Mouse (Mus musculus): ENCODE data around the gene Gm8050. TPM values are rescaled to one million over a fixed set of nuclear protein-coding genes. Genes with fewer than 3 reads are reported as not detected.
A peak's percentile ranks its signal among the peaks of the same experiment; 100 is the strongest.
"Not testable (repeated sequence)": the region's sequence is repeated elsewhere in the genome, so short reads cannot be mapped to it uniquely, and the experiment has no call there.

Gm8050 gene
- polyA plus RNA-seq (2015; fragmentation: Nextera tagmentation; extraction: Ambion mirVana) = not detected in 2 replicates

DNA sequence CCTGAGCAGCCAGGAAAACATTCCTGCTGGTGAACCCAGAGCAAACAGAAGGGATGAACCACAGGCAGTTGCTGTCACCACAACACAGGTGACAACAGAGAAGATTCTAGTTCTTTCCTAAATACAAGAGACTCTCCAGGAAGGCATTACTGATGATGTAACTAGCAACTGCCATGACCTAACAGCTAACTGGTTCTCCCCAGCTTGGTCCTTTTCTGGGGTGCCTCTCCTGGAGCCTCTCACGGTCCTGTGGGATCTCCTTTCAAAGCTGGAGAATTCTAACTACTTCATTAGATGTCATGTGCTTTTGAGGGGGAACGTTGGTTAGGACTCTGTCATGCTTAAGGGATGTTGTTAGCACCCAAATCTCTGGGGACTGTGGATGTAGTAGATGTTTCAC, at the start of gene Gm8050:
Gm8050 (minus strand) TSS at position 101 of the 400 bp plus-strand sequence.
- H3K4me3 ChIP-seq (ENCODE audit: low read depth, low read length); H3K27ac ChIP-seq (ENCODE audit: low read depth); ATAC-seq; H3K27me3 ChIP-seq (ENCODE audit: insufficient read depth, low read length); H3K36me3 ChIP-seq (replicated peaks; ENCODE audit: insufficient read depth, low read length); H3K9me3 ChIP-seq (ENCODE audit: low read length); H3K4me1 ChIP-seq (ENCODE audit: insufficient read depth); DNase-seq; H3K4me2 ChIP-seq (ENCODE audit: low read depth, low read length); H3K9ac ChIP-seq (replicated peaks): not testable (repeated sequence)
- 25% methylated on average over 1 of the region's 2 CpGs for WGBS (ENCODE audit: insufficient replicate concordance)

DNA sequence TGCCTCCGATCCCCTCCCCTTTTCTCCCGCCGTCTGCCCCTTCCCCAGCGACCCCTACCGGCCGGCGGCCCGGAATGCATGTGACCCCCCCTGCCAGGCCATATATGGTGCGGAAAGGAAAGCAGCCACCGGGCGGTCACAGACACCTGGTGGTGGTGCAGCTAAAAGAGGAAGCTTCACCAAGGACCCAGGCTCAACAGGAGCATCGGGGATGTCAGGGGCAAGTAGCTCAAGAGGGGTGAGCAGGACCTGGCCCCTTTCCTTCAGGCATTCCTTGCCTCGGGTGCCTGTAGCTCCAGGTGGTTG, 37.1 kb upstream of the Gm8050 start:
- TF ChIP-seq CTCF (IDR thresholded peaks at IDR 0.05; ENCODE audit: low read depth) = peak; percentile 7; the same call in 1 of the 2 replicates
- 4% methylated on average over 4 of the region's 13 CpGs for WGBS (ENCODE audit: insufficient replicate concordance)
- not testable (repeated sequence) for ATAC-seq; H3K9me3 ChIP-seq (ENCODE audit: low read length); H3K4me3 ChIP-seq (ENCODE audit: low read depth, low read length); H3K36me3 ChIP-seq (replicated peaks; ENCODE audit: insufficient read depth, low read length); H3K4me2 ChIP-seq (ENCODE audit: low read depth, low read length); DNase-seq; H3K9ac ChIP-seq (replicated peaks); H3K4me1 ChIP-seq (ENCODE audit: insufficient read depth); H3K27ac ChIP-seq (ENCODE audit: low read depth); H3K27me3 ChIP-seq (ENCODE audit: insufficient read depth, low read length)

DNA sequence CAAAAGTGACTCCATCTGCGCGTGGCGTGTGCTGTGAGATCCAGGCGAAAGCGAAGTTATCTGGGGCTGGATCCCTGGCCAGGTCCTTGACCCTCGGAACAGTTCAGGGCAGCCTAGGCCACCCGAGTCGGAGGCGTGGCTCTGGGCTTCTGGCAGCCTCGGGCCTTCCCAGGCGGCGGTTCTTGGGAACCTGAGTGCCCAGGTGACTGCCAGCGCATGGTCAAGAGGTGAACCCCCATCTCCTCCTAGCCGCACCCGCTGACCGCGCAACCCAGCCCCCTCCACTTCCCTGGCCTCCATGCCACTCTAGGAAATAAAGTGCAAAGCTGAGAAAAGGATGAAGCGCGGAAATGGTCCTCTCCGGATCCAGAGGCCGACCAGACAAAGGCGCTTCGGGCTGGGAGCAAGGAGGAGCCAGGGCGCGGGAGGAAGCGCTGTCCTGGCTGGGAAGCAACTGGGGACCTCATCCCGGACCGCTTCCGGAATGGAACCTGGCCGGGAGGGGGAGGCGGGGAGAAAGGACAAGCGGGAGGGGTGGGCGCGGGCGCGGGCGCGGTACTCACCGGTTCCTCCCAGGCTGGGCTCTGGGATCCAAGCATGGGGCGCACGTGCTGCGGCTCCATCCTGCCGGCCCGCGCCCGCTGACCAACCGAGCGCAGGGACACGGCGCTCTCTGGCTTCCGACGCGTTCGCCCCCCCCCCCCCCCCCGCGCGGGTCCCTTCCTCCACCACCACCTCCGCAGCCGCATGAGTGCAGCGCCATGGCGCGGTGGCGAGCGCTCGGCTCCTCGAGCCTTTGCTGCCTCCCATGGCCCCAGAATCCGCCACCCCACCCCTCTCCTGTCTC, 36.6 kb upstream of the Gm8050 start:
- 3% methylated on average over 11 of the region's 67 CpGs for WGBS (ENCODE audit: insufficient replicate concordance)
- not testable (repeated sequence) for H3K4me1 ChIP-seq (ENCODE audit: insufficient read depth); ATAC-seq; H3K9ac ChIP-seq (replicated peaks); H3K27me3 ChIP-seq (ENCODE audit: insufficient read depth, low read length); H3K27ac ChIP-seq (ENCODE audit: low read depth); H3K4me3 ChIP-seq (ENCODE audit: low read depth, low read length); H3K36me3 ChIP-seq (replicated peaks; ENCODE audit: insufficient read depth, low read length); DNase-seq; H3K9me3 ChIP-seq (ENCODE audit: low read length)
- H3K4me2 ChIP-seq (ENCODE audit: low read depth, low read length) = peak overlapping the region; percentile 26; the same call in 1 of the 2 replicates

DNA sequence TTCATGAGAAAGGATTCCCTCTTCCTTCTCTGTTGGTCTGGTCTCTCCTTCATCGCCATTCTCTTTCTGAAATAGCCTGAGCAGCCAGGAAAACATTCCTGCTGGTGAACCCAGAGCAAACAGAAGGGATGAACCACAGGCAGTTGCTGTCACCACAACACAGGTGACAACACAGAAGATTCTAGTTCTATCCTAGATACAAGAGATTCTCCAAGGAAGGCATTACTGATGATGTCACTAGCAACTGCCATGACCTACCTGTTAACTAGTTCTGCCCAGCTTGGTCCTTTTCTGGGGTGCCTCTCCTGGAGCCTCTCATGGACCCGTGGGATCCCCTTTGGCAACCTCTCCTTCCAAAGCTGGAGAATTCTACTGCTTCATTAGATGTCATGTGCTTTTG, 22.2 kb upstream of the Gm8050 start, which contains the start of gene Gm3636:
Gm3636 (minus strand) TSS at position 101 of the 400 bp plus-strand sequence.
- H3K4me1 ChIP-seq (ENCODE audit: insufficient read depth); ATAC-seq; H3K9me3 ChIP-seq (ENCODE audit: low read length); H3K36me3 ChIP-seq (replicated peaks; ENCODE audit: insufficient read depth, low read length); H3K9ac ChIP-seq (replicated peaks); H3K4me3 ChIP-seq (ENCODE audit: low read depth, low read length); DNase-seq; H3K27me3 ChIP-seq (ENCODE audit: insufficient read depth, low read length); H3K27ac ChIP-seq (ENCODE audit: low read depth); H3K4me2 ChIP-seq (ENCODE audit: low read depth, low read length): not testable (repeated sequence)
- WGBS (ENCODE audit: insufficient replicate concordance) = no CpG with 5 or more reads among the region's 2 CpGs

DNA sequence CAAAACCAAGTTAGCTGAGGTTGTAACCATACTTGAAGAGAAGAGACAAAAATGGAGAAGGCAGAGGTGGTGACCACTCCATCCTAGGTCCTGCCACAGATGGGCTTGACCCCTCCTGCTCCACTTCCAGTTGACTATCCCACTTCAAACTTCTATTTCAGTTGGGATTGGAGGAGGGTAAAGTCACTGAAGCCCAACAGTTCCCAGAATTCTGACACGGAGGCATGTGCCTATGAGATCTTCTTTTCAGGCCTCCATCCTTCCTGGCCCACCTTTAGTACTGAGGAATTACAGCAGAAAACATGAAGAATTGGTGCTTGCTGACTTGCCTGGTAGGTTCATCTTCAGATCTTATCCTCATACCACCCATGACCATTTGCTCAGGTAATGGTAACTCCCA, 36.0 kb downstream of the Gm8050 start, which contains the start of gene Gm10251:
Gm10251 (minus strand) TSS at position 101 of the 400 bp plus-strand sequence.
- no CpG with 5 or more reads among the region's 1 CpGs for WGBS (ENCODE audit: insufficient replicate concordance)
- not testable (repeated sequence) for H3K4me3 ChIP-seq (ENCODE audit: low read depth, low read length); ATAC-seq

More for the DNA sequence above, 36.0 kb downstream of the Gm8050 start, which contains the start of gene Gm10251:
- H3K4me2 ChIP-seq (ENCODE audit: low read depth, low read length); H3K9ac ChIP-seq (replicated peaks); DNase-seq; H3K27ac ChIP-seq (ENCODE audit: low read depth); H3K4me1 ChIP-seq (ENCODE audit: insufficient read depth); H3K9me3 ChIP-seq (ENCODE audit: low read length); H3K36me3 ChIP-seq (replicated peaks; ENCODE audit: insufficient read depth, low read length); H3K27me3 ChIP-seq (ENCODE audit: insufficient read depth, low read length): not testable (repeated sequence)

Other genes with a start within 250 kb of the Gm8050 start
- not detected in 2 replicates for gene Gm8356, start 183.0 kb downstream of the Gm8050 start, polyA plus RNA-seq (2015; fragmentation: Nextera tagmentation; extraction: Ambion mirVana)
- gene Gm3629, start 129.6 kb downstream of the Gm8050 start, polyA plus RNA-seq (2015; fragmentation: Nextera tagmentation; extraction: Ambion mirVana) = not detected in 2 replicates
- gene Gm3460, start 97.8 kb downstream of the Gm8050 start, polyA plus RNA-seq (2015; fragmentation: Nextera tagmentation; extraction: Ambion mirVana) = not detected in 2 replicates
- gene Gm10251, start 36.1 kb downstream of the Gm8050 start, polyA plus RNA-seq (2015; fragmentation: Nextera tagmentation; extraction: Ambion mirVana) = not detected in 2 replicates
- 0.08 TPM in 1 of 2 replicates, not detected in the other for gene Gm3636, start 22.1 kb upstream of the Gm8050 start, polyA plus RNA-seq (2015; fragmentation: Nextera tagmentation; extraction: Ambion mirVana)
- gene Gm8362, start 54.2 kb upstream of the Gm8050 start, polyA plus RNA-seq (2015; fragmentation: Nextera tagmentation; extraction: Ambion mirVana) = not detected in 2 replicates
- not detected in 2 replicates for gene Gm3642, start 120.1 kb upstream of the Gm8050 start, polyA plus RNA-seq (2015; fragmentation: Nextera tagmentation; extraction: Ambion mirVana)
- gene Gm3667, start 169.7 kb upstream of the Gm8050 start, polyA plus RNA-seq (2015; fragmentation: Nextera tagmentation; extraction: Ambion mirVana) = not detected in 2 replicates